30 mouse cellular contexts compared by ENCODE assay signal in genomic region chr2:104588552-104588951, GRCm38 (mm10). TPM values are rescaled to one million over a fixed set of nuclear protein-coding genes. Genes with fewer than 3 reads are reported as not detected.
DNase-seq lines count a peak whose midpoint lies in the region; ATAC-seq and TF ChIP-seq lines count a peak whose summit lies in the region.
"Had no signal": no experiment of that assay in that cellular context is flagged by ENCODE, and none has a peak within 500 bp of the region (broad histone marks: within the 10 kb centered on the region; RNA-seq: fewer than 3 reads in every experiment).

No protein-coding gene starts in this region.

- peak; percentile 5 for DNase-seq in cerebellum, adult 9-11 months
- DNase-seq in cerebellum, postnatal 36 days, result no peak
- no peak for DNase-seq in testis, postnatal 10 days (ENCODE audit: low spot score)
- DNase-seq in R1 (ENCODE audit: low read depth, low spot score), result peak; percentile 75
- DNase-seq in stomach, postnatal 0 days (ENCODE audit: low spot score), result no peak
- no peak for DNase-seq in kidney, postnatal 10 days
- DNase-seq: adrenal gland, postnatal 10 days; adrenal gland, postnatal 36 days; cerebellum, adult 18-20 months; cerebellum, adult 9-10 months; cerebellum, postnatal 25 days; embryo, embryonic 11 days; gastrocnemius, postnatal 10 days; gastrocnemius, postnatal 36 days; heart, adult 2 months; heart, postnatal 14 days had no signal

- H3K4me3 ChIP-seq in testis, adult 2 months (ENCODE audit: control insufficient read depth, low read depth, low read length), result peak overlapping the region; percentile 29; the same call in 1 of the 2 replicates
- H3K4me3 ChIP-seq in stomach, postnatal 0 days (ENCODE audit: low read depth, low read length), result no peak overlapping the region
- H3K4me3 ChIP-seq: heart, adult 2 months; hindbrain, embryonic 12.5 days had no signal

- H3K36me3 ChIP-seq in testis, adult 2 months (ENCODE audit: control insufficient read depth, insufficient read depth, low read length), result no peaks in the 10 kb centered on the region
- H3K36me3 ChIP-seq in stomach, postnatal 0 days (ENCODE audit: control insufficient read depth, insufficient read depth, low read length), result no peaks in the 10 kb centered on the region
- H3K36me3 ChIP-seq: embryonic facial prominence, embryonic 13.5 days; heart, embryonic 10.5 days; heart, embryonic 13.5 days; hindbrain, embryonic 12.5 days; hindbrain, embryonic 15.5 days; intestine, embryonic 15.5 days had no signal

- H3K4me1 ChIP-seq in testis, adult 2 months (ENCODE audit: control insufficient read depth, insufficient read depth, low read length), result no peaks in the 10 kb centered on the region; the same call in 1 of the 2 replicates
- H3K4me1 ChIP-seq in stomach, postnatal 0 days (replicated peaks; ENCODE audit: control insufficient read depth, insufficient read depth), result no peaks in the 10 kb centered on the region

- TF ChIP-seq CTCF in testis, adult 2 months (IDR thresholded peaks at IDR 0.05; ENCODE audit: control insufficient read depth, insufficient read depth, insufficient replicate concordance, low read depth, low read length), result no peak
- no peak for TF ChIP-seq CTCF in stomach, postnatal 0 days (IDR thresholded peaks at IDR 0.05; ENCODE audit: low read depth)

- H3K27me3 ChIP-seq in testis, adult 2 months (ENCODE audit: control insufficient read depth, insufficient read depth, low read length), result no peaks in the 10 kb centered on the region
- H3K27me3 ChIP-seq in stomach, postnatal 0 days (ENCODE audit: control insufficient read depth, insufficient read depth, low read length), result no peaks in the 10 kb centered on the region
- H3K27me3 ChIP-seq: embryonic facial prominence, embryonic 13.5 days; forebrain, embryonic 13.5 days; heart, embryonic 13.5 days; hindbrain, embryonic 12.5 days; hindbrain, embryonic 15.5 days; intestine, embryonic 15.5 days; Patski had no signal

- no peaks in the 10 kb centered on the region for H3K9me3 ChIP-seq in stomach, postnatal 0 days (ENCODE audit: control insufficient read depth, low read length)
- H3K9me3 ChIP-seq: embryonic facial prominence, embryonic 10.5 days; embryonic facial prominence, embryonic 13.5 days; forebrain, embryonic 10.5 days; forebrain, embryonic 13.5 days; G1E; heart, embryonic 10.5 days; heart, embryonic 13.5 days; hindbrain, embryonic 12.5 days; hindbrain, embryonic 15.5 days; intestine, embryonic 15.5 days had no signal

- no peak overlapping the region for H3K27ac ChIP-seq in testis, adult 2 months (ENCODE audit: control insufficient read depth, insufficient read depth, low read depth, low read length)
- H3K27ac ChIP-seq in stomach, postnatal 0 days (replicated peaks), result no peak overlapping the region
- H3K27ac ChIP-seq: embryonic facial prominence, embryonic 10.5 days; embryonic facial prominence, embryonic 13.5 days; forebrain, embryonic 13.5 days; heart, adult 2 months; hindbrain, embryonic 12.5 days; hindbrain, embryonic 15.5 days; intestine, embryonic 15.5 days had no signal

- no peak for ATAC-seq in erythroid progenitor cell, adult 5-6 weeks (replicated peaks; ENCODE audit: low FRiP score, poor library complexity, severe bottlenecking)
- ATAC-seq in stomach, postnatal 0 days (ENCODE audit: low FRiP score, low TSS enrichment), result no peak
- ATAC-seq: forebrain, embryonic 13.5 days; forebrain, embryonic 16.5 days; intestine, embryonic 15.5 days; Patski had no signal

- no peak overlapping the region for H3K9ac ChIP-seq in stomach, postnatal 0 days (ENCODE audit: low read length)
- H3K9ac ChIP-seq: hindbrain, embryonic 15.5 days; intestine, embryonic 15.5 days had no signal

- TF ChIP-seq POLR2A in testis, adult 2 months (IDR thresholded peaks at IDR 0.05; ENCODE audit: control insufficient read depth, low read depth, low read length), result no peak

- 94% methylated on average over 5 of the region's 5 CpGs for WGBS in stomach, postnatal 0 days

- H3K4me2 ChIP-seq in stomach, postnatal 0 days (replicated peaks; ENCODE audit: low read depth), result no peak overlapping the region

- no peak for TF ChIP-seq EP300 in stomach, postnatal 0 days (optimal IDR thresholded peaks at IDR 0.05)

RNA-seq across cellular contexts. Expression of gene Cstf3, which starts 1.8 kb away (rescaled TPM):
- 13.8 and 14.8 TPM in 2 replicates for polyA plus RNA-seq in testis, adult 2 months (2012; rRNA removed)
- 27.8 and 31.0 TPM in 2 replicates for total RNA-seq in erythroid progenitor cell, adult 5-6 weeks (2015; ENCODE audit: low replicate concordance)
- total RNA-seq in erythroid progenitor cell, adult 5-6 weeks (2017; ENCODE audit: low replicate concordance), result 24.4 and 36.8 TPM in 2 replicates
- polyA plus RNA-seq in stomach, postnatal 0 days (2015; fragmentation: Nextera tagmentation; extraction: Ambion mirVana), result 32.9 and 33.4 TPM in 2 replicates

Comparison
In these comparisons a context has a peak if more than half of its experiments do, and no peak if none do; other contexts are left out.
1. DNase-seq: peak in cerebellum, adult 9-11 months (single experiment) and R1 (single experiment); none in cerebellum, postnatal 36 days (0 of 2), testis, postnatal 10 days (single experiment), stomach, postnatal 0 days (single experiment) and kidney, postnatal 10 days (single experiment).